Mouse (Mus musculus) spleen, adult 2 months (tissue): ENCODE measurements around the gene Siglech.

Source experiments
- CTCF ChIP-seq: fragments of 200-500 bp; IDR thresholded peaks from 2 replicates; pipeline ENCODE4 v1.5.1; 2011; ENCODE audit warnings: mild to moderate bottlenecking, inconsistent platforms; ENCODE audit not compliant: insufficient read depth, insufficient read length, insufficient replicate concordance; ENCODE audit errors: extremely low read depth
- POLR2A ChIP-seq: fragments of 200-500 bp; IDR thresholded peaks from 2 replicates; pipeline ENCODE4 v1.6.1; 2011; ENCODE audit warnings: low read depth, low read length, inconsistent platforms

- TF ChIP-seq CTCF (no peak), POLR2A (no peak)
These were observed 25.4 kb downstream of the Siglech start for GRCm38 (mm10) chr7:55793236-55793951.
